Mouse (Mus musculus): ENCODE measurements at regions not wholly inside any gene's neighbourhood (a gene's known extent, or its start where the extent isn't known, plus 50 kb on each side); places are given as distances from the start of the nearest gene placed in this dataset.

GRCm38 (mm10) chr17:81941317-81941716, 203.1 kb upstream of the Slc8a1 start:
- intact Hi-C loops (cut with DNase I), result no loop called here
- DNase-seq (ENCODE audit: low spot score in 2 of 2), result peak; percentile 4 to 6

GRCm38 (mm10) chr17:81930736-81931135, 192.6 kb upstream of the Slc8a1 start:
- intact Hi-C loops (cut with DNase I), result no loop called here
- DNase-seq (ENCODE audit: low spot score in 2 of 2), result no peak

- DNase-seq (ENCODE audit: low spot score in 2 of 2), result no peak
- intact Hi-C loops (cut with DNase I), result no loop called here
Measured at GRCm38 (mm10) chr17:81906481-81907012, 168.4 kb upstream of the Slc8a1 start.

DNA sequence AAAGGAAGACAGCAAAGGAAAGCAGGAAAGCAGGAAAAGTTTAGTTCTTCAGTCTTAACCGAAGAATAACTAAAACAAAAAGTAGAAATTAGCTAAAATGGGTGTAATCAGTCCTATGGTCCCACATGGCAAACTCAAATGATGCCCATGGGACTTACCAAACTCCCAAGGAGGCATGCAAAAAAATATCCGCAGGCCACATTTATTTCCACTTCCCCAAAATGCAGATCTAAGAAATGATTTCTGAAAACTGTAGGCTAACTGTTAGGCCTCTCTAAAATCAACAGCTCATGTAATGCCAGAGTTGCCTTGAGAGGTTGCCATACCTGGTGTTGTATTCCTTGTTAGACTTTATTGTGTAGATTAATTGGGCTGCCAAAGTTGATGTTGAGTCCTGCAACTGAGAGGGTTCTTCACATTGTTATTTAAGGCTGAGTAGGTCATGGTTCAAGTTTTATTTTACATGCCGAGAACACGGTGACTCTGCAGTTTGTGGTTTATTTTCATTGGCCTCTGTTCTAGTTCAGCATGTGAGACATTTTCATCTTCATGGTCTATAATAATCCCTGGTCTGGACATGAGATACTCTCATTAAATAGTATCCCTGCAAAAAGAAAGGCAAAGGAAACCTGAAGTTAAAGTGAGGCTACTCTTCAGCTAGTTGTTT, 164.0 kb upstream of the Slc8a1 start:
- no peak for DNase-seq (ENCODE audit: low spot score in 2 of 2)
- intact Hi-C loops (cut with DNase I), result no loop called here

DNA sequence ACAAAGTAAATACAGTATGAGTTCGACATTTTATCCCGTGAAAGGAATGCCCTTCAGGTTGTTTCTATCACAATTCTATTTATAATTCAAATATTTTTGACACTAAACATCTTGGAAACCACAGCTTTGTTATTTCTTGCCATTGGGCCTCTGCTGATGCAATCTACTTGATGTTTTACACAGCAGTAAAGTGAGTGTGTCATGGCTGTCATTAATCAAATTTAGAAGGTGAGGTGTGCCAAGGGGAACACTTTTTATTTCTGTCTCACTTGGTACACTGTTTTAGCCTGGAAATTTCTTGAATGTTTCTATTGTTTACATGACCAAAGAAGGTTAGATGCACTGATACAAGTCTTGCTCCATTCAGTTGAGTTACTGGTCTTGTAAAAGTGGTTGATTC, 160.8 kb upstream of the Slc8a1 start:
- DNase-seq (ENCODE audit: low spot score in 2 of 2), result no peak
- intact Hi-C loops (cut with DNase I), result no loop called here

- intact Hi-C loops (cut with DNase I), result no loop called here
- DNase-seq (ENCODE audit: low spot score in 2 of 2), result peak in 1 of 2 experiments; percentile 6
Measured at GRCm38 (mm10) chr17:81878136-81878535, 140.0 kb upstream of the Slc8a1 start.

GRCm38 (mm10) chr17:81866683-81867082, 128.5 kb upstream of the Slc8a1 start:
- intact Hi-C loops (cut with DNase I), result no loop called here
- no peak for DNase-seq (ENCODE audit: low spot score in 2 of 2)

GRCm38 (mm10) chr17:81849298-81849967, 111.3 kb upstream of the Slc8a1 start:
- intact Hi-C loops (cut with DNase I), result no loop called here
- DNase-seq (ENCODE audit: low spot score in 2 of 2), result no peak

GRCm38 (mm10) chr17:81843793-81844192, 105.6 kb upstream of the Slc8a1 start:
- intact Hi-C loops (cut with DNase I), result no loop called here

GRCm38 (mm10) chr17:81797827-81798376, 59.7 kb upstream of the Slc8a1 start:
- intact Hi-C loops (cut with DNase I), result no loop called here
- DNase-seq (ENCODE audit: low spot score in 2 of 2), result no peak

More at GRCm38 (mm10) chr17:81843793-81844192, 105.6 kb upstream of the Slc8a1 start:
- no peak for DNase-seq (ENCODE audit: low spot score in 2 of 2)

DNA sequence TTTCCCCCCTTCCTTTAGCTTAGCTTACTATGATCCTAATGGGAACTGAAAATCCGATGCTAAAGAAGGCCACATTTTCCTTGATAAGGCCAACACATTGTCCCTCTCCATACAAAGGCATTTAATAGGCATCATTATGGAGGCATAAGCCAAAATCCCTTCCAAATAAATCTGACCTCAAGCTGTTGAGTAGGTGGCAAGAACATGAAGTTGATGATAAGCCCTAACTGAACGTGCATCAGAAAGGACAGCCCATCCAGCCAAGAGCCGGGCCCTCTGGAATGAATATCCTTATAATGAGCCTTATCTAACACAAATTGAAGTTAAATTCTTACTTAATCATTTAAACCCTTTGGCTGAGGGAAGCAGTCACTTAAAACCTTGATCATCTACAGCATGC, 50.6 kb upstream of the Slc8a1 start:
- intact Hi-C loops (cut with DNase I), result loop anchor here (5.0 to 10.0 kb wide), 2 partner anchors 124 to 311 kb away; no protein-coding TSS in a partner anchor
- no peak for DNase-seq (ENCODE audit: low spot score in 2 of 2)

Data from left cerebral cortex, postnatal 36 days (tissue).